Mouse (Mus musculus): ENCODE data around the gene Ttc39b. TPM values are rescaled to one million over a fixed set of nuclear protein-coding genes. Genes with fewer than 3 reads are reported as not detected.

Ttc39b gene
- polyA plus RNA-seq, 1 experiment from 2014 or later, result 3.5 TPM

GRCm38 (mm10) chr4:83206416-83206802 is 117.6 kb downstream of the Ttc39b start:
- WGBS, result 87% methylated on average over 2 of the region's 2 CpGs
- no peak for ATAC-seq (ENCODE audit: insufficient number of reproducible peaks, insufficient read depth, low FRiP score, low read depth)
- Histone ChIP-seq H3K9me3 (ENCODE audit: control insufficient read depth, low read length) (no peaks in the 10 kb centered on the region), H3K36me3 (ENCODE audit: control insufficient read depth, insufficient read depth, low read length) (no peaks in the 10 kb centered on the region), H3K4me2 (ENCODE audit: low read length) (no peak overlapping the region), H3K27ac (replicated peaks in 1 of 2; ENCODE audit: control insufficient read depth in 1 of 2, insufficient read depth in 1 of 2, low read depth in 2 of 2, low read length in 2 of 2) (no peak overlapping the region), H3K9ac (ENCODE audit: low read length) (no peak overlapping the region), H3K4me3 (ENCODE audit: control insufficient read depth in 1 of 2, insufficient read depth in 1 of 2, low read depth in 1 of 2, low read length in 2 of 2) (no peak overlapping the region), H3K4me1 (ENCODE audit: control insufficient read depth in 2 of 2, insufficient read depth in 2 of 2, low read length in 2 of 2) (no peaks in the 10 kb centered on the region), H3K27me3 (ENCODE audit: control insufficient read depth, insufficient read depth, low read length) (no peaks in the 10 kb centered on the region)

DNA sequence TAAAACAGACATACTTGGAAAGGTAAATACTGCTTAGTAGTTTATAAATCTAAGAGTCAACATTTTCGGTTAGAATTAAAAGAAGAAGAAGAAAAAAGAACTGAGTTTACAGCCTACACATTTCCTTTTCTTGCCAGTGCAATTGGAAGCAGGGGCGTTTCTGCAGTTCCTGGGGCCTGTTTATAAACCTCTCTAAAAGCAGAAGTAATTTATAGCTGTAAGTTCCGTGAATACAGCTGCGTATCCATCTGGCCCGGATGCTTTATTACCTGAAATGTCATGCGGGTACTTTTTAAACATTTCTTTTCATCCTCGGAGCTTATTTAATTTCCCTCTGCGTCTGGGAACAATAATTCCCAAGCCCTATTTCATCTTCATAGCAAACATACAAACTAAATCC is 124.7 kb downstream of the Ttc39b start:
- Histone ChIP-seq H3K27ac (replicated peaks in 1 of 2; ENCODE audit: control insufficient read depth in 1 of 2, insufficient read depth in 1 of 2, low read depth in 2 of 2, low read length in 2 of 2) (no peak overlapping the region), H3K36me3 (ENCODE audit: control insufficient read depth, insufficient read depth, low read length) (no peaks in the 10 kb centered on the region), H3K9ac (ENCODE audit: low read length) (no peak overlapping the region), H3K27me3 (ENCODE audit: control insufficient read depth, insufficient read depth, low read length) (no peaks in the 10 kb centered on the region), H3K9me3 (ENCODE audit: control insufficient read depth, low read length) (no peaks in the 10 kb centered on the region), H3K4me3 (ENCODE audit: control insufficient read depth in 1 of 2, insufficient read depth in 1 of 2, low read depth in 1 of 2, low read length in 2 of 2) (no peak overlapping the region), H3K4me1 (ENCODE audit: control insufficient read depth in 2 of 2, insufficient read depth in 2 of 2, low read length in 2 of 2) (no peaks in the 10 kb centered on the region), H3K4me2 (ENCODE audit: low read length) (no peak overlapping the region)
- 81% methylated on average over 8 of the region's 8 CpGs for WGBS
- no peak for ATAC-seq (ENCODE audit: insufficient number of reproducible peaks, insufficient read depth, low FRiP score, low read depth)

DNA sequence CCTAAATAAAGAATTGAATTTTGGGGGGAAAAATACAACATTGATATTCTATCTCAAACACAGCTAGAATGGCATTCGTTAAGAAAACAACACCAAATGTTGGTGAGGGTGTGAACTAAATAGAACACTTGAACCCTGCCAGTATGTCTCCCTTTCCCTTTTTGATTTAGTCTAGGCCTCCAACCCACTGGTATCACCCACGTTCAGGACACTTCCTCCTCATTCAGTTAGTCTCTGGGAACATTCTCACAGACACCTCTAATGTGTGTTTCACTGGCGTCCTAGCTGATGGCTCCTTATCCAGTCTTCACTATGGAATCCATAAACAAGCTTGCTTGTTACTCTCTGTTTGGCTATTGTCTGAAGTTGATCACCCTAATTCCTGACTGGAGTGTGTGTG is 125.9 kb downstream of the Ttc39b start:
- Histone ChIP-seq H3K4me2 (ENCODE audit: low read length) (no peak overlapping the region), H3K4me1 (ENCODE audit: control insufficient read depth in 2 of 2, insufficient read depth in 2 of 2, low read length in 2 of 2) (no peaks in the 10 kb centered on the region), H3K27me3 (ENCODE audit: control insufficient read depth, insufficient read depth, low read length) (no peaks in the 10 kb centered on the region), H3K27ac (replicated peaks in 1 of 2; ENCODE audit: control insufficient read depth in 1 of 2, insufficient read depth in 1 of 2, low read depth in 2 of 2, low read length in 2 of 2) (no peak overlapping the region), H3K9ac (ENCODE audit: low read length) (no peak overlapping the region), H3K9me3 (ENCODE audit: control insufficient read depth, low read length) (no peaks in the 10 kb centered on the region), H3K4me3 (ENCODE audit: control insufficient read depth in 1 of 2, insufficient read depth in 1 of 2, low read depth in 1 of 2, low read length in 2 of 2) (no peak overlapping the region), H3K36me3 (ENCODE audit: control insufficient read depth, insufficient read depth, low read length) (no peaks in the 10 kb centered on the region)
- WGBS, result 72% methylated on average over 3 of the region's 3 CpGs
- no peak for ATAC-seq (ENCODE audit: insufficient number of reproducible peaks, insufficient read depth, low FRiP score, low read depth)

GRCm38 (mm10) chr4:83189736-83190135 is 134.3 kb downstream of the Ttc39b start:
- Histone ChIP-seq H3K36me3 (ENCODE audit: control insufficient read depth, insufficient read depth, low read length) (no peaks in the 10 kb centered on the region), H3K4me2 (ENCODE audit: low read length) (no peak overlapping the region), H3K4me3 (ENCODE audit: control insufficient read depth in 1 of 2, insufficient read depth in 1 of 2, low read depth in 1 of 2, low read length in 2 of 2) (no peak overlapping the region), H3K9ac (ENCODE audit: low read length) (no peak overlapping the region), H3K4me1 (ENCODE audit: control insufficient read depth in 2 of 2, insufficient read depth in 2 of 2, low read length in 2 of 2) (no peaks in the 10 kb centered on the region), H3K27ac (replicated peaks in 1 of 2; ENCODE audit: control insufficient read depth in 1 of 2, insufficient read depth in 1 of 2, low read depth in 2 of 2, low read length in 2 of 2) (no peak overlapping the region), H3K9me3 (ENCODE audit: control insufficient read depth, low read length) (no peaks in the 10 kb centered on the region), H3K27me3 (ENCODE audit: control insufficient read depth, insufficient read depth, low read length) (no peaks in the 10 kb centered on the region)
- 86% methylated on average over 2 of the region's 2 CpGs for WGBS
- no peak for ATAC-seq (ENCODE audit: insufficient number of reproducible peaks, insufficient read depth, low FRiP score, low read depth)

- ATAC-seq (ENCODE audit: insufficient number of reproducible peaks, insufficient read depth, low FRiP score, low read depth), result no peak
- no peaks in the 10 kb centered on the region for H3K27me3 ChIP-seq (ENCODE audit: control insufficient read depth, insufficient read depth, low read length)
- no peak overlapping the region for H3K9ac ChIP-seq (ENCODE audit: low read length)
- no peaks in the 10 kb centered on the region for H3K36me3 ChIP-seq (ENCODE audit: control insufficient read depth, insufficient read depth, low read length)
- H3K4me2 ChIP-seq (ENCODE audit: low read length), result no peak overlapping the region
- peaks cover 0 to 4% of the 10 kb centered on the region in 2 experiments; a peak in 2 of 4 replicates for H3K4me1 ChIP-seq (ENCODE audit: control insufficient read depth in 2 of 2, insufficient read depth in 2 of 2, low read length in 2 of 2)
- H3K27ac ChIP-seq (replicated peaks in 1 of 2; ENCODE audit: control insufficient read depth in 1 of 2, insufficient read depth in 1 of 2, low read depth in 2 of 2, low read length in 2 of 2), result no peak overlapping the region
- WGBS, result 82% methylated on average over 1 of the region's 1 CpGs
- no peak overlapping the region for H3K4me3 ChIP-seq (ENCODE audit: control insufficient read depth in 1 of 2, insufficient read depth in 1 of 2, low read depth in 1 of 2, low read length in 2 of 2)
- no peaks in the 10 kb centered on the region for H3K9me3 ChIP-seq (ENCODE audit: control insufficient read depth, low read length)
Observed at GRCm38 (mm10) chr4:83187324-83187723, 136.7 kb downstream of the Ttc39b start.

- Histone ChIP-seq H3K36me3 (ENCODE audit: control insufficient read depth, insufficient read depth, low read length) (no peaks in the 10 kb centered on the region), H3K9ac (ENCODE audit: low read length) (no peak overlapping the region), H3K27ac (replicated peaks in 1 of 2; ENCODE audit: control insufficient read depth in 1 of 2, insufficient read depth in 1 of 2, low read depth in 2 of 2, low read length in 2 of 2) (no peak overlapping the region), H3K9me3 (ENCODE audit: control insufficient read depth, low read length) (no peaks in the 10 kb centered on the region), H3K4me3 (ENCODE audit: control insufficient read depth in 1 of 2, insufficient read depth in 1 of 2, low read depth in 1 of 2, low read length in 2 of 2) (no peak overlapping the region), H3K4me1 (ENCODE audit: control insufficient read depth in 2 of 2, insufficient read depth in 2 of 2, low read length in 2 of 2) (peaks cover 0 to 4% of the 10 kb centered on the region in 2 experiments; a peak in 2 of 4 replicates), H3K27me3 (ENCODE audit: control insufficient read depth, insufficient read depth, low read length) (no peaks in the 10 kb centered on the region), H3K4me2 (ENCODE audit: low read length) (no peak overlapping the region)
- no peak for ATAC-seq (ENCODE audit: insufficient number of reproducible peaks, insufficient read depth, low FRiP score, low read depth)
- 30% methylated on average over 6 of the region's 6 CpGs for WGBS
Observed at GRCm38 (mm10) chr4:83186448-83186847, 137.6 kb downstream of the Ttc39b start.

- Histone ChIP-seq H3K4me2 (ENCODE audit: low read length) (no peak overlapping the region), H3K4me3 (ENCODE audit: control insufficient read depth in 1 of 2, insufficient read depth in 1 of 2, low read depth in 1 of 2, low read length in 2 of 2) (no peak overlapping the region), H3K9ac (ENCODE audit: low read length) (no peak overlapping the region), H3K36me3 (ENCODE audit: control insufficient read depth, insufficient read depth, low read length) (no peaks in the 10 kb centered on the region), H3K4me1 (ENCODE audit: control insufficient read depth in 2 of 2, insufficient read depth in 2 of 2, low read length in 2 of 2) (peaks cover 0 to 4% of the 10 kb centered on the region in 2 experiments; a peak in 2 of 4 replicates), H3K27ac (replicated peaks in 1 of 2; ENCODE audit: control insufficient read depth in 1 of 2, insufficient read depth in 1 of 2, low read depth in 2 of 2, low read length in 2 of 2) (no peak overlapping the region), H3K9me3 (ENCODE audit: control insufficient read depth, low read length) (no peaks in the 10 kb centered on the region), H3K27me3 (ENCODE audit: control insufficient read depth, insufficient read depth, low read length) (no peaks in the 10 kb centered on the region)
- ATAC-seq (ENCODE audit: insufficient number of reproducible peaks, insufficient read depth, low FRiP score, low read depth), result no peak
- 37% methylated on average over 9 of the region's 9 CpGs for WGBS
Observed at GRCm38 (mm10) chr4:83183288-83183930, 140.6 kb downstream of the Ttc39b start.

All from heart, embryonic 14.5 days (tissue).